Mouse (Mus musculus) heart, adult 2 months (tissue): ENCODE results near the gene Rufy4.

ENCODE experiments used
- CTCF ChIP-seq: fragments of 200-600 bp; IDR thresholded peaks from 2 replicates; pipeline ENCODE4 v1.8.1; 2022; ENCODE audit warnings: antibody characterized with exemption, mild to moderate bottlenecking, moderate library complexity
- EP300 ChIP-seq: fragments of 200-500 bp; IDR thresholded peaks from 2 replicates; pipeline ENCODE4 v1.6.1; 2011; ENCODE audit warnings: low read depth, low read length, control low read depth; ENCODE audit not compliant: insufficient read depth
- POLR2A ChIP-seq: fragments of 200-500 bp; IDR thresholded peaks from 2 replicates; pipeline ENCODE4 v1.6.1; 2011; ENCODE audit warnings: mild to moderate bottlenecking, low read depth, low read length, control low read depth; ENCODE audit not compliant: insufficient read depth

- TF ChIP-seq CTCF, result no peak
- TF ChIP-seq POLR2A, result no peak
- TF ChIP-seq EP300, result no peak
Measured at GRCm38 (mm10) chr1:74107931-74108618, 17.3 kb upstream of the Rufy4 start.
